27 mouse cellular contexts compared by ENCODE assay signal in genomic region chr5:147135089-147135446, GRCm38 (mm10). TPM values are rescaled to one million over a fixed set of nuclear protein-coding genes. Genes with fewer than 3 reads are reported as not detected.
A peak's percentile ranks its signal among the peaks of the same experiment; 100 is the strongest.
DNase-seq lines count a peak whose midpoint lies in the region; ATAC-seq lines count a peak whose summit lies in the region.
"Had no signal": no experiment of that assay in that cellular context is flagged by ENCODE, and none has a peak within 500 bp of the region (broad histone marks: within the 10 kb centered on the region; RNA-seq: fewer than 3 reads in every experiment).

No protein-coding gene starts in this region.

- H3K4me1 ChIP-seq in hindbrain, embryonic 11.5 days (replicated peaks; ENCODE audit: control insufficient read depth, insufficient read depth, low read length) = no peaks in the 10 kb centered on the region
- H3K4me1 ChIP-seq in hindbrain, embryonic 13.5 days (replicated peaks) = peaks cover 21% of the 10 kb centered on the region
- peaks cover 20% of the 10 kb centered on the region for H3K4me1 ChIP-seq in midbrain, embryonic 12.5 days
- peaks cover 10% of the 10 kb centered on the region for H3K4me1 ChIP-seq in midbrain, embryonic 15.5 days
- peaks cover 21% of the 10 kb centered on the region for H3K4me1 ChIP-seq in neural tube, embryonic 12.5 days
- H3K4me1 ChIP-seq: heart, embryonic 12.5 days had no signal

- no peak overlapping the region for H3K4me3 ChIP-seq in hindbrain, embryonic 11.5 days (ENCODE audit: low read depth, low read length)
- no peak overlapping the region for H3K4me3 ChIP-seq in hindbrain, embryonic 13.5 days
- H3K4me3 ChIP-seq in midbrain, embryonic 12.5 days = no peak overlapping the region
- H3K4me3 ChIP-seq in midbrain, embryonic 15.5 days = no peak overlapping the region
- no peak overlapping the region for H3K4me3 ChIP-seq in neural tube, embryonic 12.5 days
- H3K4me3 ChIP-seq: embryonic facial prominence, embryonic 13.5 days; erythroblast, embryonic 14.5 days; gastrocnemius, adult 2 months; heart, embryonic 12.5 days; heart, embryonic 15.5 days; hindbrain, embryonic 12.5 days had no signal

- no peaks in the 10 kb centered on the region for H3K9me3 ChIP-seq in hindbrain, embryonic 11.5 days (ENCODE audit: control insufficient read depth, low read length)
- H3K9me3 ChIP-seq in hindbrain, embryonic 13.5 days = no peaks in the 10 kb centered on the region
- no peaks in the 10 kb centered on the region for H3K9me3 ChIP-seq in midbrain, embryonic 12.5 days
- H3K9me3 ChIP-seq in midbrain, embryonic 15.5 days = no peaks in the 10 kb centered on the region
- no peaks in the 10 kb centered on the region for H3K9me3 ChIP-seq in neural tube, embryonic 12.5 days
- H3K9me3 ChIP-seq: embryonic facial prominence, embryonic 13.5 days; heart, embryonic 12.5 days; heart, embryonic 15.5 days; hindbrain, embryonic 12.5 days had no signal

- 0 out of 2 replicates have a peak overlapping the region, but pooled peaks have one; percentile 17 for H3K27ac ChIP-seq in hindbrain, embryonic 11.5 days (ENCODE audit: low read depth, low read length)
- no peak overlapping the region for H3K27ac ChIP-seq in hindbrain, embryonic 13.5 days
- no peak overlapping the region for H3K27ac ChIP-seq in midbrain, embryonic 12.5 days (replicated peaks)
- no peak overlapping the region for H3K27ac ChIP-seq in midbrain, embryonic 15.5 days
- no peak overlapping the region for H3K27ac ChIP-seq in neural tube, embryonic 12.5 days
- H3K27ac ChIP-seq: embryonic facial prominence, embryonic 13.5 days; gastrocnemius, adult 2 months; heart, embryonic 15.5 days; hindbrain, embryonic 12.5 days; hindbrain, postnatal 0 days had no signal

- 71% methylated on average over 3 of the region's 3 CpGs for WGBS in hindbrain, embryonic 11.5 days
- WGBS in hindbrain, embryonic 13.5 days = 83% methylated on average over 3 of the region's 3 CpGs
- 64% methylated on average over 3 of the region's 3 CpGs for WGBS in midbrain, embryonic 12.5 days
- WGBS in midbrain, embryonic 15.5 days = 63% methylated on average over 3 of the region's 3 CpGs
- 78% methylated on average over 3 of the region's 3 CpGs for WGBS in neural tube, embryonic 12.5 days

- H3K36me3 ChIP-seq in hindbrain, embryonic 11.5 days (ENCODE audit: control insufficient read depth, insufficient read depth, low read length) = no peaks in the 10 kb centered on the region
- no peaks in the 10 kb centered on the region for H3K36me3 ChIP-seq in hindbrain, embryonic 13.5 days
- no peaks in the 10 kb centered on the region for H3K36me3 ChIP-seq in midbrain, embryonic 12.5 days
- no peaks in the 10 kb centered on the region for H3K36me3 ChIP-seq in midbrain, embryonic 15.5 days (replicated peaks)
- no peaks in the 10 kb centered on the region for H3K36me3 ChIP-seq in neural tube, embryonic 12.5 days
- H3K36me3 ChIP-seq: embryonic facial prominence, embryonic 13.5 days; heart, embryonic 12.5 days; heart, embryonic 15.5 days; hindbrain, embryonic 12.5 days had no signal

- peaks cover 16% of the 10 kb centered on the region for H3K27me3 ChIP-seq in hindbrain, embryonic 11.5 days (ENCODE audit: control insufficient read depth, insufficient read depth, low read length)
- peaks cover 54% of the 10 kb centered on the region for H3K27me3 ChIP-seq in hindbrain, embryonic 13.5 days
- H3K27me3 ChIP-seq in midbrain, embryonic 12.5 days = peaks cover 76% of the 10 kb centered on the region
- H3K27me3 ChIP-seq in midbrain, embryonic 15.5 days (replicated peaks) = peaks cover 25% of the 10 kb centered on the region
- H3K27me3 ChIP-seq in neural tube, embryonic 12.5 days (replicated peaks) = peaks cover 2% of the 10 kb centered on the region; the same call in 1 of the 2 replicates
- H3K27me3 ChIP-seq: heart, embryonic 15.5 days had no signal

- peak; percentile 25 for DNase-seq in embryo, embryonic 10.5 days (ENCODE audit: low spot score)
- DNase-seq in embryo, embryonic 9.5 days (ENCODE audit: extremely low spot score) = no peak
- DNase-seq in hindbrain, embryonic 11.5 days (ENCODE audit: low spot score) = peak; percentile 26
- DNase-seq in thymus, postnatal 25 days = no peak
- DNase-seq: adrenal gland, adult 8-10 months; adrenal gland, postnatal 25 days; cerebellum, adult 11-12 months; cerebellum, adult 8-10 months; cerebellum, postnatal 36 days; gastrocnemius, adult 2 months; gastrocnemius, postnatal 14 days; heart, postnatal 10 days; heart, postnatal 36 days had no signal

- ATAC-seq in hindbrain, embryonic 11.5 days (ENCODE audit: low FRiP score) = peak; percentile 52; the same call in 1 of the 2 replicates
- no peak for ATAC-seq in hindbrain, embryonic 13.5 days (ENCODE audit: low FRiP score)
- 0 out of 2 replicates have a peak, but pooled peaks have one; percentile 47 for ATAC-seq in midbrain, embryonic 12.5 days (ENCODE audit: low FRiP score, low read depth)
- ATAC-seq in midbrain, embryonic 15.5 days (replicated peaks) = no peak
- 0 out of 2 replicates have a peak, but pooled peaks have one; percentile 23 for ATAC-seq in neural tube, embryonic 12.5 days (ENCODE audit: low FRiP score, low read depth)
- ATAC-seq: activated CD4-positive, CD25-positive, alpha-beta regulatory T cell, adult 4 months; forebrain, embryonic 14.5 days; hindbrain, postnatal 0 days; inflammation-experienced regulatory T-cells, adult 6 months had no signal

- no peak overlapping the region for H3K4me2 ChIP-seq in hindbrain, embryonic 11.5 days (replicated peaks; ENCODE audit: low read depth, low read length)
- no peak overlapping the region for H3K4me2 ChIP-seq in hindbrain, embryonic 13.5 days
- H3K4me2 ChIP-seq in midbrain, embryonic 12.5 days (replicated peaks) = no peak overlapping the region
- no peak overlapping the region for H3K4me2 ChIP-seq in midbrain, embryonic 15.5 days
- no peak overlapping the region for H3K4me2 ChIP-seq in neural tube, embryonic 12.5 days (replicated peaks)
- H3K4me2 ChIP-seq: embryonic facial prominence, embryonic 13.5 days; heart, embryonic 12.5 days; heart, embryonic 15.5 days; hindbrain, embryonic 12.5 days had no signal

- no peak overlapping the region for H3K9ac ChIP-seq in hindbrain, embryonic 11.5 days (ENCODE audit: low read depth, low read length)
- no peak overlapping the region for H3K9ac ChIP-seq in hindbrain, embryonic 13.5 days
- no peak overlapping the region for H3K9ac ChIP-seq in midbrain, embryonic 12.5 days (replicated peaks)
- H3K9ac ChIP-seq in midbrain, embryonic 15.5 days = no peak overlapping the region
- H3K9ac ChIP-seq in neural tube, embryonic 12.5 days = no peak overlapping the region
- H3K9ac ChIP-seq: embryonic facial prominence, embryonic 13.5 days; forebrain, postnatal 0 days; heart, embryonic 12.5 days; heart, embryonic 15.5 days; hindbrain, embryonic 12.5 days had no signal

RNA-seq across cellular contexts. Expression of gene Gsx1, which starts 53.4 kb away (rescaled TPM):
- polyA plus RNA-seq in hindbrain, embryonic 11.5 days (2014; fragmentation: Nextera tagmentation; extraction: Ambion mirVana) = 6.7 and 11.3 TPM in 2 replicates
- 5.8 and 7.2 TPM in 2 replicates for polyA plus RNA-seq in hindbrain, embryonic 13.5 days (2015; fragmentation: Nextera tagmentation; extraction: Ambion mirVana)
- polyA plus RNA-seq in midbrain, embryonic 12.5 days (2016; fragmentation: Nextera tagmentation; extraction: Ambion mirVana) = 26.9 and 27.6 TPM in 2 replicates
- polyA plus RNA-seq in midbrain, embryonic 15.5 days (2015; fragmentation: Nextera tagmentation; extraction: Ambion mirVana) = 5.5 and 6.7 TPM in 2 replicates
- 15.7 and 18.1 TPM in 2 replicates for polyA plus RNA-seq in neural tube, embryonic 12.5 days (2016; fragmentation: Nextera tagmentation; extraction: Ambion mirVana)
- polyA plus RNA-seq: activated CD4-positive, CD25-positive, alpha-beta regulatory T cell, adult 4 months; embryonic facial prominence, embryonic 13.5 days; erythroblast, embryonic 14.5 days; heart, embryonic 12.5 days; heart, embryonic 15.5 days; inflammation-experienced regulatory T-cells, adult 6 months had no signal

RNA-seq across cellular contexts. Expression of gene Polr1d, which starts 58.2 kb away (rescaled TPM):
- polyA plus RNA-seq in hindbrain, embryonic 11.5 days (2014; fragmentation: Nextera tagmentation; extraction: Ambion mirVana) = 112 and 119 TPM in 2 replicates
- 103 and 107 TPM in 2 replicates for polyA plus RNA-seq in hindbrain, embryonic 13.5 days (2015; fragmentation: Nextera tagmentation; extraction: Ambion mirVana)
- polyA plus RNA-seq in midbrain, embryonic 12.5 days (2016; fragmentation: Nextera tagmentation; extraction: Ambion mirVana) = 95.4 and 100 TPM in 2 replicates
- 95.6 and 96.5 TPM in 2 replicates for polyA plus RNA-seq in midbrain, embryonic 15.5 days (2015; fragmentation: Nextera tagmentation; extraction: Ambion mirVana)
- 94.5 and 102 TPM in 2 replicates for polyA plus RNA-seq in neural tube, embryonic 12.5 days (2016; fragmentation: Nextera tagmentation; extraction: Ambion mirVana)

RNA-seq across cellular contexts. Expression of gene Lnx2, which starts 58.7 kb away (rescaled TPM):
- polyA plus RNA-seq in hindbrain, embryonic 11.5 days (2014; fragmentation: Nextera tagmentation; extraction: Ambion mirVana) = 7.7 and 8.4 TPM in 2 replicates
- 4.3 and 4.7 TPM in 2 replicates for polyA plus RNA-seq in hindbrain, embryonic 13.5 days (2015; fragmentation: Nextera tagmentation; extraction: Ambion mirVana)
- polyA plus RNA-seq in midbrain, embryonic 12.5 days (2016; fragmentation: Nextera tagmentation; extraction: Ambion mirVana) = 6.3 and 7.4 TPM in 2 replicates
- polyA plus RNA-seq in midbrain, embryonic 15.5 days (2015; fragmentation: Nextera tagmentation; extraction: Ambion mirVana) = 3.9 and 4.0 TPM in 2 replicates
- 7.2 and 9.0 TPM in 2 replicates for polyA plus RNA-seq in neural tube, embryonic 12.5 days (2016; fragmentation: Nextera tagmentation; extraction: Ambion mirVana)

Comparison
In these comparisons a context has a peak if more than half of its experiments do, and no peak if none do; other contexts are left out.
1. DNase-seq: peak in embryo, embryonic 10.5 days (single experiment) and hindbrain, embryonic 11.5 days (single experiment); none in embryo, embryonic 9.5 days (single experiment) and thymus, postnatal 25 days (single experiment).
2. ATAC-seq: peak in hindbrain, embryonic 11.5 days (single experiment), midbrain, embryonic 12.5 days (single experiment) and neural tube, embryonic 12.5 days (single experiment); none in hindbrain, embryonic 13.5 days (single experiment) and midbrain, embryonic 15.5 days (single experiment).